Mouse (Mus musculus) forebrain, postnatal 0 days (tissue): ENCODE data around the gene Gm11541. TPM values are rescaled to one million over a fixed set of nuclear protein-coding genes. Genes with fewer than 3 reads are reported as not detected.

ENCODE experiments used
- ATAC-seq: fragments of 200-750 bp; cut with Nextera tagmentation; 2 replicates; pipeline ENCODE4 v1.8.0; 2017; ENCODE audit warnings: mild to moderate bottlenecking, moderate library complexity
- DNase-seq: peaks from one replicate; pipeline ENCODE4 v3.0.0-alpha.2; 2015
- H3K27ac ChIP-seq: fragments of 300-500 bp; sonication (generic); 2 replicates; pipeline ENCODE4 v1.5.1; 2014; ENCODE audit warnings: low read depth, mild to moderate bottlenecking, antibody characterized with exemption, low read length, moderate library complexity, mixed read lengths
- H3K27me3 ChIP-seq: fragments of 300-500 bp; sonication (generic); 2 replicates; pipeline ENCODE4 v1.6.1; 2014; ENCODE audit warnings: mild to moderate bottlenecking, low read length, mixed read lengths; ENCODE audit not compliant: insufficient read depth
- H3K36me3 ChIP-seq: fragments of 300-500 bp; sonication (generic); 2 replicates; pipeline ENCODE4 v1.6.1; 2014; ENCODE audit warnings: mild to moderate bottlenecking, moderate library complexity; ENCODE audit not compliant: insufficient read depth
- H3K4me1 ChIP-seq: fragments of 300-500 bp; sonication (generic); 2 replicates; pipeline ENCODE4 v1.6.1; 2014; ENCODE audit warnings: antibody characterized with exemption; ENCODE audit not compliant: insufficient read depth
- H3K4me2 ChIP-seq: fragments of 300-500 bp; sonication (generic); 2 replicates; pipeline ENCODE4 v1.6.1; 2014; ENCODE audit warnings: low read depth, mild to moderate bottlenecking, moderate library complexity
- H3K4me3 ChIP-seq: fragments of 300-500 bp; sonication (generic); 2 replicates; pipeline ENCODE4 v1.5.1; 2014; ENCODE audit warnings: low read depth, low read length, mixed read lengths
- H3K9ac ChIP-seq: fragments of 300-500 bp; sonication (generic); 2 replicates; pipeline ENCODE4 v1.6.1; 2014; ENCODE audit warnings: mild to moderate bottlenecking
- H3K9me3 ChIP-seq: fragments of 300-500 bp; sonication (generic); 2 replicates; pipeline ENCODE4 v1.6.1; 2016; ENCODE audit warnings: low read length
- CTCF ChIP-seq: sonication (generic); IDR thresholded peaks from 2 replicates; pipeline ENCODE4 v1.5.1; 2016; ENCODE audit warnings: antibody characterized with exemption, control low read depth, low read depth
- WGBS: fragments of 180-500 bp; shearing (Covaris S2); extraction: QIAGEN DNeasy Blood & Tissue Kit; methylation state at CpG from one replicate; pipeline ENCODE4 v1.1.7; 2014; 5-methylcytosine and 5-hydroxymethylcytosine counted together
- polyA plus RNA-seq: library from polyadenylated mRNA; unstranded; fragments of >200 nt; fragmentation: Nextera tagmentation; extraction: Ambion mirVana; gene quantifications from 2 replicates; pipeline ENCODE4 v1.2.1, GENCODE M21; 2015
- total RNA-seq: library from RNA; depleted of rRNA; stranded (reverse); fragments of >200 nt; gene quantifications from 2 replicates; pipeline ENCODE4 v1.2.3, GENCODE M21; 2014

The Gm11541 gene
- total and polyA plus RNA-seq, 2 experiments from 2014 or later: not detected

GRCm38 (mm10) chr11:94715622-94716021 lies 11.3 kb upstream of the Gm11541 start:
- no peak for TF ChIP-seq CTCF
- Histone ChIP-seq H3K36me3 (no peaks in the 10 kb centered on the region), H3K9ac (no peak overlapping the region), H3K4me2 (no peak overlapping the region), H3K4me3 (no peak overlapping the region), H3K9me3 (no peaks in the 10 kb centered on the region), H3K27me3 (no peaks in the 10 kb centered on the region), H3K27ac (no peak overlapping the region), H3K4me1 (no peaks in the 10 kb centered on the region)
- DNase-seq (no peak), ATAC-seq (no peak)
- 67% methylated on average over 5 of the region's 5 CpGs for WGBS

GRCm38 (mm10) chr11:94713246-94713860 lies 9.1 kb upstream of the Gm11541 start:
- Histone ChIP-seq H3K27me3 (no peaks in the 10 kb centered on the region), H3K4me1 (no peaks in the 10 kb centered on the region), H3K4me2 (no peak overlapping the region), H3K9me3 (no peaks in the 10 kb centered on the region), H3K4me3 (no peak overlapping the region), H3K9ac (no peak overlapping the region), H3K27ac (no peak overlapping the region), H3K36me3 (no peaks in the 10 kb centered on the region)
- no peak; the same call in 1 of the 2 replicates for ATAC-seq
- WGBS: 61% methylated on average over 11 of the region's 11 CpGs
- DNase-seq: no peak
- no peak for TF ChIP-seq CTCF

- no peak overlapping the region for H3K27ac ChIP-seq
- WGBS: 34% methylated on average over 7 of the region's 7 CpGs
- no peaks in the 10 kb centered on the region for H3K9me3 ChIP-seq
- peak; percentile 32 for TF ChIP-seq CTCF
- H3K4me1 ChIP-seq: no peaks in the 10 kb centered on the region
- H3K27me3 ChIP-seq: no peaks in the 10 kb centered on the region
- no peak for ATAC-seq
- DNase-seq: no peak
- no peaks in the 10 kb centered on the region for H3K36me3 ChIP-seq
- H3K4me2 ChIP-seq: no peak overlapping the region
- H3K9ac ChIP-seq: no peak overlapping the region
- H3K4me3 ChIP-seq: no peak overlapping the region
Observed at GRCm38 (mm10) chr11:94704020-94704419, 279 bp downstream of the Gm11541 start.

- ATAC-seq: no peak
- no peak for DNase-seq
- H3K27me3 ChIP-seq: no peaks in the 10 kb centered on the region
- no peak overlapping the region for H3K4me3 ChIP-seq
- WGBS: 67% methylated on average over 3 of the region's 3 CpGs
- no peak for TF ChIP-seq CTCF
- H3K36me3 ChIP-seq: no peaks in the 10 kb centered on the region
- no peak overlapping the region for H3K9ac ChIP-seq
- H3K27ac ChIP-seq: no peak overlapping the region
- H3K4me1 ChIP-seq: no peaks in the 10 kb centered on the region
- H3K9me3 ChIP-seq: no peaks in the 10 kb centered on the region
- no peak overlapping the region for H3K4me2 ChIP-seq
Observed at GRCm38 (mm10) chr11:94702216-94702610, 2.1 kb downstream of the Gm11541 start.

- H3K4me2 ChIP-seq: no peak overlapping the region
- no peak overlapping the region for H3K4me3 ChIP-seq
- no peak for DNase-seq
- ATAC-seq: no peak
- H3K27ac ChIP-seq: no peak overlapping the region
- no peaks in the 10 kb centered on the region for H3K36me3 ChIP-seq
- no peaks in the 10 kb centered on the region for H3K27me3 ChIP-seq
- no peak overlapping the region for H3K9ac ChIP-seq
- no peaks in the 10 kb centered on the region for H3K9me3 ChIP-seq
- TF ChIP-seq CTCF: no peak
- 68% methylated on average over 27 of the region's 27 CpGs for WGBS
- H3K4me1 ChIP-seq: no peaks in the 10 kb centered on the region
Observed at GRCm38 (mm10) chr11:94701401-94702215, 2.7 kb downstream of the Gm11541 start.

GRCm38 (mm10) chr11:94699399-94699798 lies 4.9 kb downstream of the Gm11541 start:
- WGBS: 97% methylated on average over 3 of the region's 3 CpGs

GRCm38 (mm10) chr11:94697703-94698464 lies 6.4 kb downstream of the Gm11541 start:
- Histone ChIP-seq H3K27ac (no peak overlapping the region), H3K27me3 (no peaks in the 10 kb centered on the region), H3K4me2 (no peak overlapping the region), H3K4me3 (no peak overlapping the region), H3K4me1 (no peaks in the 10 kb centered on the region), H3K36me3 (no peaks in the 10 kb centered on the region), H3K9ac (no peak overlapping the region), H3K9me3 (no peaks in the 10 kb centered on the region)
- 47% methylated on average over 13 of the region's 13 CpGs for WGBS
- no peak for TF ChIP-seq CTCF
- ATAC-seq (no peak), DNase-seq (no peak)

More at GRCm38 (mm10) chr11:94699399-94699798, 4.9 kb downstream of the Gm11541 start:
- no peak overlapping the region for H3K9ac ChIP-seq
- no peak for TF ChIP-seq CTCF
- no peaks in the 10 kb centered on the region for H3K9me3 ChIP-seq
- H3K27ac ChIP-seq: no peak overlapping the region
- H3K4me2 ChIP-seq: no peak overlapping the region
- H3K4me1 ChIP-seq: no peaks in the 10 kb centered on the region
- DNase-seq (no peak), ATAC-seq (no peak)
- H3K27me3 ChIP-seq: no peaks in the 10 kb centered on the region
- H3K36me3 ChIP-seq: no peaks in the 10 kb centered on the region
- H3K4me3 ChIP-seq: no peak overlapping the region
